ENCODE assay signal across 14 mouse cellular contexts in genomic region chr17:47528919-47529318, GRCm38 (mm10). TPM values are rescaled to one million over a fixed set of nuclear protein-coding genes. Genes with fewer than 3 reads are reported as not detected.
DNase-seq lines count a peak whose midpoint lies in the region; ATAC-seq and TF ChIP-seq lines count a peak whose summit lies in the region.
"Had no signal": no experiment of that assay in that cellular context is flagged by ENCODE, and none has a peak within 500 bp of the region (broad histone marks: within the 10 kb centered on the region; RNA-seq: fewer than 3 reads in every experiment).

No protein-coding gene starts in this region.

- no peaks in the 10 kb centered on the region for H3K9me3 ChIP-seq in forebrain, embryonic 10.5 days
- no peaks in the 10 kb centered on the region for H3K9me3 ChIP-seq in forebrain, embryonic 14.5 days (replicated peaks; ENCODE audit: control insufficient read depth, low read length)
- H3K9me3 ChIP-seq in liver, embryonic 11.5 days (ENCODE audit: control insufficient read depth, low read length), result no peaks in the 10 kb centered on the region
- H3K9me3 ChIP-seq in E14TG2a.4 (ENCODE audit: low read length), result no peaks in the 10 kb centered on the region
- H3K9me3 ChIP-seq in limb, embryonic 13.5 days, result no peaks in the 10 kb centered on the region

- no peak for DNase-seq in forebrain, embryonic 10.5 days (ENCODE audit: extremely low spot score, low spot score)
- DNase-seq in forebrain, embryonic 14.5 days (ENCODE audit: low spot score), result no peak
- DNase-seq in liver, adult 2 months (ENCODE audit: extremely low read depth, low read depth, low spot score), result peak; percentile 79
- DNase-seq in liver, embryonic 11.5 days (ENCODE audit: low spot score), result no peak
- DNase-seq in MN1 (ENCODE audit: low spot score), result no peak
- DNase-seq: adrenal gland, adult 8-10 months; cerebellum, adult 11 months; heart, adult 18-20 months had no signal

- H3K79me2 ChIP-seq in liver, adult 2 months (ENCODE audit: control insufficient read depth, insufficient read depth, low read length), result no peaks in the 10 kb centered on the region

- no peak overlapping the region for H3K4me3 ChIP-seq in forebrain, embryonic 10.5 days
- H3K4me3 ChIP-seq in forebrain, embryonic 14.5 days (ENCODE audit: low read depth, low read length), result no peak overlapping the region
- H3K4me3 ChIP-seq in liver, adult 2 months (ENCODE audit: insufficient read depth, low read depth, low read length), result no peak overlapping the region
- no peak overlapping the region for H3K4me3 ChIP-seq in liver, embryonic 11.5 days (ENCODE audit: low read depth, low read length)
- peak overlapping the region; percentile 11; the same call in 1 of the 2 replicates for H3K4me3 ChIP-seq in E14TG2a.4 (replicated peaks; ENCODE audit: low read length)
- no peak overlapping the region for H3K4me3 ChIP-seq in limb, embryonic 13.5 days

- H3K4me2 ChIP-seq in forebrain, embryonic 14.5 days (ENCODE audit: low read length), result no peak overlapping the region
- no peak overlapping the region for H3K4me2 ChIP-seq in liver, embryonic 11.5 days
- H3K4me2 ChIP-seq in limb, embryonic 13.5 days (replicated peaks), result no peak overlapping the region

- WGBS in forebrain, embryonic 10.5 days, result 67% methylated on average over 8 of the region's 8 CpGs
- 37% methylated on average over 8 of the region's 8 CpGs for WGBS in forebrain, embryonic 14.5 days
- 29% methylated on average over 8 of the region's 8 CpGs for WGBS in liver, adult 2 months
- WGBS in liver, embryonic 11.5 days, result 84% methylated on average over 8 of the region's 8 CpGs
- WGBS in limb, embryonic 13.5 days, result 76% methylated on average over 8 of the region's 8 CpGs

- peaks cover 37% of the 10 kb centered on the region for H3K4me1 ChIP-seq in forebrain, embryonic 10.5 days
- H3K4me1 ChIP-seq in forebrain, embryonic 14.5 days (ENCODE audit: control insufficient read depth, insufficient read depth, low read length), result no peaks in the 10 kb centered on the region
- peaks cover 2% of the 10 kb centered on the region; the same call in 1 of the 2 replicates for H3K4me1 ChIP-seq in liver, adult 2 months (ENCODE audit: control insufficient read depth, insufficient read depth, low read length)
- H3K4me1 ChIP-seq in liver, embryonic 11.5 days (replicated peaks; ENCODE audit: control insufficient read depth, insufficient read depth, low read length), result peaks cover 42% of the 10 kb centered on the region
- H3K4me1 ChIP-seq in E14TG2a.4 (replicated peaks; ENCODE audit: low read depth, low read length), result peaks cover 91% of the 10 kb centered on the region
- peaks cover 34% of the 10 kb centered on the region for H3K4me1 ChIP-seq in limb, embryonic 13.5 days

- no peak overlapping the region for H3K9ac ChIP-seq in forebrain, embryonic 14.5 days (ENCODE audit: low read length)
- H3K9ac ChIP-seq in liver, adult 2 months (ENCODE audit: low read depth, low read length), result no peak overlapping the region
- H3K9ac ChIP-seq in liver, embryonic 11.5 days (ENCODE audit: low read depth, low read length), result no peak overlapping the region
- H3K9ac ChIP-seq in limb, embryonic 13.5 days, result no peak overlapping the region

- no peak for ATAC-seq in forebrain, embryonic 14.5 days
- ATAC-seq in liver, embryonic 11.5 days (replicated peaks; ENCODE audit: low FRiP score), result no peak
- ATAC-seq in limb, embryonic 13.5 days (ENCODE audit: low FRiP score, low read depth), result no peak
- ATAC-seq in cerebellum, adult (ENCODE audit: insufficient number of reproducible peaks, low FRiP score, low TSS enrichment), result no peak
- ATAC-seq: forebrain, embryonic 16.5 days; inflammation-experienced regulatory T-cells, adult 6 months had no signal

- no peaks in the 10 kb centered on the region for H3K27me3 ChIP-seq in forebrain, embryonic 10.5 days (ENCODE audit: poor library complexity, severe bottlenecking)
- no peaks in the 10 kb centered on the region for H3K27me3 ChIP-seq in forebrain, embryonic 14.5 days (replicated peaks; ENCODE audit: control insufficient read depth, insufficient read depth, low read length)
- no peaks in the 10 kb centered on the region for H3K27me3 ChIP-seq in liver, adult 2 months (ENCODE audit: control insufficient read depth, insufficient read depth, low read length)
- no peaks in the 10 kb centered on the region for H3K27me3 ChIP-seq in liver, embryonic 11.5 days (replicated peaks; ENCODE audit: control insufficient read depth, insufficient read depth, low read length)
- H3K27me3 ChIP-seq in E14TG2a.4 (ENCODE audit: insufficient read depth, low read length), result no peaks in the 10 kb centered on the region
- H3K27me3 ChIP-seq in limb, embryonic 13.5 days, result no peaks in the 10 kb centered on the region

- peak overlapping the region; percentile 82 for H3K27ac ChIP-seq in forebrain, embryonic 10.5 days
- H3K27ac ChIP-seq in forebrain, embryonic 14.5 days (ENCODE audit: low read depth, low read length), result no peak overlapping the region
- no peak overlapping the region for H3K27ac ChIP-seq in liver, adult 2 months (replicated peaks; ENCODE audit: insufficient read depth, low read depth, low read length)
- H3K27ac ChIP-seq in liver, embryonic 11.5 days (ENCODE audit: low read depth, low read length), result no peak overlapping the region
- H3K27ac ChIP-seq in limb, embryonic 13.5 days, result peak overlapping the region; percentile 44; the same call in 1 of the 2 replicates
- H3K27ac ChIP-seq: macrophage had no signal

- no peaks in the 10 kb centered on the region for H3K36me3 ChIP-seq in forebrain, embryonic 10.5 days (replicated peaks)
- H3K36me3 ChIP-seq in forebrain, embryonic 14.5 days (ENCODE audit: control insufficient read depth, insufficient read depth, low read length), result no peaks in the 10 kb centered on the region
- H3K36me3 ChIP-seq in liver, adult 2 months (ENCODE audit: control insufficient read depth, insufficient read depth, low read length), result no peaks in the 10 kb centered on the region
- no peaks in the 10 kb centered on the region for H3K36me3 ChIP-seq in liver, embryonic 11.5 days (ENCODE audit: control insufficient read depth, insufficient read depth, low read length)
- H3K36me3 ChIP-seq in E14TG2a.4 (ENCODE audit: insufficient read depth, low read length), result no peaks in the 10 kb centered on the region
- H3K36me3 ChIP-seq in limb, embryonic 13.5 days, result no peaks in the 10 kb centered on the region

- no peak for TF ChIP-seq CTCF in liver, adult 2 months (IDR thresholded peaks at IDR 0.05; ENCODE audit: low read depth, low read length)
- TF ChIP-seq CTCF in E14TG2a.4 (conservative IDR thresholded peaks at IDR 0.05; ENCODE audit: low read length), result no peak

- TF ChIP-seq POLR2A in liver, adult 2 months (IDR thresholded peaks at IDR 0.05; ENCODE audit: extremely low read depth, insufficient read depth, low read length), result no peak

RNA-seq across cellular contexts. Expression of gene Ccnd3, which starts 24.1 kb away (rescaled TPM):
- 296 and 313 TPM in 2 replicates for polyA plus RNA-seq in forebrain, embryonic 10.5 days (2016; fragmentation: Nextera tagmentation; extraction: Ambion mirVana)
- 60.6 and 67.2 TPM in 2 replicates for polyA plus RNA-seq in forebrain, embryonic 14.5 days (2014; fragmentation: Nextera tagmentation; extraction: Ambion mirVana)
- 16.8 and 23.4 TPM in 2 replicates for total RNA-seq in liver, adult 2 months (2014; rRNA removed)
- polyA plus RNA-seq in liver, adult 2 months (2012; rRNA removed), result 39.1 and 41.8 TPM in 2 replicates
- 525 and 530 TPM in 2 replicates for polyA plus RNA-seq in liver, embryonic 11.5 days (2014; fragmentation: Nextera tagmentation; extraction: Ambion mirVana)
- 392 and 402 TPM in 2 replicates for polyA plus RNA-seq in limb, embryonic 13.5 days (2015; fragmentation: Nextera tagmentation; extraction: Ambion mirVana)

RNA-seq across cellular contexts. Expression of gene Taf8, which starts 26.8 kb away (rescaled TPM):
- 32.5 and 33.3 TPM in 2 replicates for polyA plus RNA-seq in forebrain, embryonic 10.5 days (2016; fragmentation: Nextera tagmentation; extraction: Ambion mirVana)
- 24.0 and 25.9 TPM in 2 replicates for polyA plus RNA-seq in forebrain, embryonic 14.5 days (2014; fragmentation: Nextera tagmentation; extraction: Ambion mirVana)
- total RNA-seq in liver, adult 2 months (2014; rRNA removed), result 8.2 and 8.7 TPM in 2 replicates
- polyA plus RNA-seq in liver, adult 2 months (2012; rRNA removed), result 7.8 and 9.6 TPM in 2 replicates
- 20.7 and 21.3 TPM in 2 replicates for polyA plus RNA-seq in liver, embryonic 11.5 days (2014; fragmentation: Nextera tagmentation; extraction: Ambion mirVana)
- polyA plus RNA-seq in limb, embryonic 13.5 days (2015; fragmentation: Nextera tagmentation; extraction: Ambion mirVana), result 34.6 and 34.9 TPM in 2 replicates

Comparison
In these comparisons a context has a peak if more than half of its experiments do, and no peak if none do; other contexts are left out.
1. H3K27ac ChIP-seq: peak in forebrain, embryonic 10.5 days (single experiment) and limb, embryonic 13.5 days (single experiment); none in forebrain, embryonic 14.5 days (single experiment), liver, adult 2 months (single experiment) and liver, embryonic 11.5 days (single experiment).